Mouse (Mus musculus): Measurements from ENCODE around the gene Nat14. TPM values are rescaled to one million over a fixed set of nuclear protein-coding genes. Genes with fewer than 3 reads are reported as not detected.

Gene Nat14
- polyA plus RNA-seq, 1 experiment: 3.2 TPM

DNA sequence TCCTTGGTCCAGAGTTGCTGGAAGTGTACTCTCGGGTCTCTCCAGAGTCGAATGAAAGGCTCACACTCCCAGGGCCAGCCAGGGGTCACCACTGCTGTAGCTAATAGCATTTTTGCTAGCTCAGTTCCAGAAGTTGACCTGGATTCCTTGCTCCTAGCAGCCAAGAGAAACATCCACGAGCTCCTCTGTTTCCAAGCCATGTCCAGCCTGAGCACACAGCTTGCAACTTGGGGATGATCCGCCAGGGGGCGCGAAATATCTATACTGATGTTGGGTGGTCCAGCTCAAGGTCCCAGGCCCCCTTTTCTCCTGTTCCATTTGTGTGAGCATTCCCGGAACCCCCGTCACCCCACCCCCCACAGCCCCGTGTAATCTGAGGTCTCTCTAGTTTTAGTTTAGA, 10.3 kb upstream of the Nat14 start:
- WGBS: 59% methylated on average over 9 of the region's 9 CpGs
- Histone ChIP-seq H3K36me3 (ENCODE audit: control insufficient read depth, insufficient read depth, low read length) (no peaks in the 10 kb centered on the region), H3K27me3 (ENCODE audit: control insufficient read depth, insufficient read depth, low read length) (no peaks in the 10 kb centered on the region), H3K27ac (ENCODE audit: insufficient read depth, low read length) (no peak overlapping the region), H3K4me1 (ENCODE audit: control insufficient read depth, insufficient read depth, insufficient read length) (peaks cover 6% of the 10 kb centered on the region; the same call in 1 of the 2 replicates), H3K4me3 (ENCODE audit: extremely low read depth, insufficient read depth, insufficient read length) (no peak overlapping the region)
- DNase-seq (ENCODE audit: low read depth in 1 of 2, low spot score in 2 of 2): peak in 1 of 2 experiments; percentile 33
- no peak for TF ChIP-seq POLR2A (IDR thresholded peaks at IDR 0.05; ENCODE audit: low read depth, low read length)
- peak; percentile 29; the same call in 1 of the 2 replicates for TF ChIP-seq CTCF (IDR thresholded peaks at IDR 0.05; ENCODE audit: extremely low read depth, insufficient read depth, insufficient read length, insufficient replicate concordance)

DNA sequence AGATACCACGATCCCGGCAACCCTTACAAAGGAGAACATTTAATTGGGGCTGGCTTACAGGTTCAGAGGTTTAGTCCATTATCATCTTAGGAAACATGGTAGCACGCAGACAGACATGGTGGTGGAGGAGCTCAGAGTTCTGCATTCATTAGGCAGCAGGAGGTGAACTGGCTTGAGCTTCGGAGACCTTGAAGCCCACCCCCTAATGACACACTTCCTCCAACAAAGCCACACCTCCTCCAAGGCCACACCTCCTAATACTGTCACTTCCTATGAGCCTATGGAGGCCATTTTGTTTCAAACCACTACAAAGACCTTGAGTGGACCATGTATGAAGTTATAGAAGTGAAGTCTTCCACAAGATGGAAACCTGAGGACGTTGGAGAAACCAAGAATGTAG, 9.6 kb upstream of the Nat14 start:
- no peaks in the 10 kb centered on the region for H3K36me3 ChIP-seq (ENCODE audit: control insufficient read depth, insufficient read depth, low read length)
- H3K27ac ChIP-seq (ENCODE audit: insufficient read depth, low read length): no peak overlapping the region
- H3K4me1 ChIP-seq (ENCODE audit: control insufficient read depth, insufficient read depth, insufficient read length): peaks cover 6% of the 10 kb centered on the region; the same call in 1 of the 2 replicates
- 79% methylated on average over 5 of the region's 5 CpGs for WGBS
- DNase-seq (ENCODE audit: low read depth in 1 of 2, low spot score in 2 of 2): no peak
- TF ChIP-seq CTCF (IDR thresholded peaks at IDR 0.05; ENCODE audit: extremely low read depth, insufficient read depth, insufficient read length, insufficient replicate concordance) (no peak), POLR2A (IDR thresholded peaks at IDR 0.05; ENCODE audit: low read depth, low read length) (no peak)
- H3K27me3 ChIP-seq (ENCODE audit: control insufficient read depth, insufficient read depth, low read length): no peaks in the 10 kb centered on the region
- no peak overlapping the region for H3K4me3 ChIP-seq (ENCODE audit: extremely low read depth, insufficient read depth, insufficient read length)

DNA sequence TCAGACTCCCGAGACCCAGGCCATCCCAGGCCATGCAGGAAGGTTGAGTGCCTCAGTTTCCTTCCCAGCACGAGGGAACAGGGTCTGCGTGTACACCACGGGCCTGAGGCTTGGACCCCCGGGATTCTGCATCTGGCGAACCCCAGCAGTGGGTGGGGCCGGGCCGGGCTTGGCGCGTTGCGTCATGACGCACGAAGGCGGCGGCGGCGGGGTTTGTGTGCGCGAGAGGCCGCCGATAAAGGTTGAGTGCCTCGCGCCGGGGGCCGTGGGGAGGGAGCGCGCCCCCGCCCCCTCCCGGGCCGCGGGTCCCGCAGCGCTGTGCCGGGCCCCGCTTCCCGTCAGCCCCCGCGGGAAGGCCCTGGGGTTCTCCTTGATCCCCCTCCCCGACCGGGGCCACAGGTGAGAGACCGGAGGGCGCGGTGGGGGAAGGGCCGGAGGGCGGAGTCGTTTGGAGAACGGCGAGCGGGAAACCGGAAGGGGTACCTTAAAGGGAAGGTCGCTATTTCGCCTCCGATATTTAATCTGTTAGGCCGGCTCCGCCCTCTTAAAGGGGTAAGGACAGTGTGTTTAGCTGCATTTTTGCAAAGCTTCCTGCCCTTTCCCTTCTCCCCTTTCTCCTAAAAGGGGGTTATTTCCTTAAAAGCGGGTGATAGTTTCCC, 6.7 kb upstream of the Nat14 start, which contains the start of gene Zfp628:
TSS of gene Zfp628 (plus strand) at position 211 of the 659 bp plus-strand sequence.
- Histone ChIP-seq H3K27ac (ENCODE audit: insufficient read depth, low read length) (peak within 1 kb of the TSS; percentile 82), H3K4me3 (ENCODE audit: extremely low read depth, insufficient read depth, insufficient read length) (peak within 1 kb of the TSS; percentile 91), H3K36me3 (ENCODE audit: control insufficient read depth, insufficient read depth, low read length) (peaks cover 20% of the 10 kb centered on the region), H3K4me1 (ENCODE audit: control insufficient read depth, insufficient read depth, insufficient read length) (peaks cover 6% of the 10 kb centered on the region; the same call in 1 of the 2 replicates), H3K27me3 (ENCODE audit: control insufficient read depth, insufficient read depth, low read length) (no peaks in the 10 kb centered on the region)
- peak; percentile 87 to 89 for DNase-seq (ENCODE audit: low read depth in 1 of 2, low spot score in 2 of 2)
- peak; percentile 67 for TF ChIP-seq POLR2A (IDR thresholded peaks at IDR 0.05; ENCODE audit: low read depth, low read length)
- TF ChIP-seq CTCF (IDR thresholded peaks at IDR 0.05; ENCODE audit: extremely low read depth, insufficient read depth, insufficient read length, insufficient replicate concordance): no peak
- 1% methylated on average over 56 of the region's 56 CpGs for WGBS

DNA sequence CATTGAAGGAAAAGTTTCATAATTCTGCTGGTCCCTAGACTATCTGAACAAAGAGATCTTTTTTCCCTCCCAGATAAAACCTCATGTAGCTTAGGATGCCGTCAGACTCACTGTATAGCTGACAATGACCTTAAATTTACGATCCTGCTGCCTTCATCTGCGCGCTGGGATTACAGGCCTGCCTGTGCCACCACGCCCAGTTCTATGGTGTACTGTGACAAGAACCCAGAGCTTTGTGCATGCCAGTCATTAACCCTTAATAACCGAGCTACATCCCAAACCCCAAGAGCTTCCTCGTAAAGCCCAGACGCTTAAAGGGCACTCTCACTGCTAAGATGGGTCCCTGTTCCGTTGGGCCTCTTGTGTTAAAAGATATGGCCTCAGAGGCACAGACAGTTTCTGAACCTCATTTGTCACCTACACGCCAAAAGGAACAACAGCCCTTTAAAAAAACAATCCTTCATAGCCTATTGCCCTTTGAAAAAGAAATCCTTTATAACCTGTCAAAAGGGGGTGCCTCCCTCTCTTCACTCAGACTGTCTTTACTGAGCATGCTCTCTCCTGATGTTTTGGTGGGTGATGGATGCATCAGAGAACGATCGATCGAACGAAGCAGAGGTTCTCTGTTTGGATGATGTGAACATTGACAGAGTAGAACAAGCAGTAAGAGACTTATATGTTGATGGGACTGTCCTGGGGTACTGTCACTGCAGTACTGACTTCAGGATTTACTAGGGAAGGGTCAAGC, 6.0 kb upstream of the Nat14 start:
- DNase-seq (ENCODE audit: low read depth in 1 of 2, low spot score in 2 of 2): no peak
- Histone ChIP-seq H3K36me3 (ENCODE audit: control insufficient read depth, insufficient read depth, low read length) (peaks cover 26% of the 10 kb centered on the region), H3K27ac (ENCODE audit: insufficient read depth, low read length) (no peak overlapping the region; the same call in 1 of the 2 replicates), H3K4me1 (ENCODE audit: control insufficient read depth, insufficient read depth, insufficient read length) (peaks cover 6% of the 10 kb centered on the region; the same call in 1 of the 2 replicates), H3K4me3 (ENCODE audit: extremely low read depth, insufficient read depth, insufficient read length) (peak overlapping the region; percentile 91), H3K27me3 (ENCODE audit: control insufficient read depth, insufficient read depth, low read length) (no peaks in the 10 kb centered on the region)
- WGBS: 17% methylated on average over 14 of the region's 14 CpGs
- TF ChIP-seq POLR2A (IDR thresholded peaks at IDR 0.05; ENCODE audit: low read depth, low read length): no peak

DNA sequence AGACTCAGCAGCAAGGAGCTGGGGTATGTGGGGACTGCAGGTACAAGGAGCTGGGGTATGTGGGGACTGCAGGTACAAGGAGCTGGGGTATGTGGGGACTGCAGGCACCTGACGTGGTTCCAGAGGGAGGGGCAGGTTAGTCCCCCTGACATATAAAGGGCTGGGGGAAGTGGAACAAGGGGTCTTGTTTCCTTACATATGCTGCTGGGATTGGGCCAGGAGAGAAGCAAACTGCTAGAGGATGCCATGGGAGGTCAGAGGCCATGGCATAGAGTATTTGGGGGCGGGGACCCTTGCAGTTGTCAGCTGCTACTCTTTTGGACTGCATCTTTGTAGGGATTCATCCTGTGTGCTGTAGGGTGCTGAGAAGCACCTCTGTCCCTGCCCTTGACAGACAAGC, 4.3 kb upstream of the Nat14 start:
- TF ChIP-seq POLR2A (IDR thresholded peaks at IDR 0.05; ENCODE audit: low read depth, low read length) (no peak), CTCF (IDR thresholded peaks at IDR 0.05; ENCODE audit: extremely low read depth, insufficient read depth, insufficient read length, insufficient replicate concordance) (no peak)
- Histone ChIP-seq H3K4me3 (ENCODE audit: extremely low read depth, insufficient read depth, insufficient read length) (no peak overlapping the region), H3K27ac (ENCODE audit: insufficient read depth, low read length) (no peak overlapping the region), H3K36me3 (ENCODE audit: control insufficient read depth, insufficient read depth, low read length) (peaks cover 27% of the 10 kb centered on the region), H3K27me3 (ENCODE audit: control insufficient read depth, insufficient read depth, low read length) (no peaks in the 10 kb centered on the region), H3K4me1 (ENCODE audit: control insufficient read depth, insufficient read depth, insufficient read length) (peaks cover 6% of the 10 kb centered on the region; the same call in 1 of the 2 replicates)
- 94% methylated on average over 2 of the region's 2 CpGs for WGBS
- DNase-seq (ENCODE audit: low read depth in 1 of 2, low spot score in 2 of 2): no peak

DNA sequence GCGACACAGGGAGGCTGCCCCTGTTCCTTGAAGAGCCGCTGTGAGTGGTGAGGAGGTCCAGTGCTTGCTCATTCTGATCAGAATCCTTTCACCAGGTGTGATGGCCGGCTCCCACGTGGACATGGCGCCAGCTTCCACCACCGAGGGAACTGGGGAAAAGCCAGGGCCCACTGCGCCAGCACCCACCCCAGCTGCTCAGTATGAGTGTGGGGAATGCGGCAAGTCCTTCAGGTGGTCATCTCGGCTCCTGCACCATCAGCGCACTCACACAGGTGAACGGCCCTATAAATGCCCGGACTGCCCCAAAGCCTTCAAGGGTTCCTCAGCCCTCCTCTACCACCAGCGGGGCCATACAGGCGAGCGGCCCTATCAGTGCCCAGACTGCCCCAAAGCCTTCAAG, 3.1 kb upstream of the Nat14 start:
- no peak for TF ChIP-seq POLR2A (IDR thresholded peaks at IDR 0.05; ENCODE audit: low read depth, low read length)
- TF ChIP-seq CTCF (IDR thresholded peaks at IDR 0.05; ENCODE audit: extremely low read depth, insufficient read depth, insufficient read length, insufficient replicate concordance): no peak
- H3K4me1 ChIP-seq (ENCODE audit: control insufficient read depth, insufficient read depth, insufficient read length): peaks cover 16% of the 10 kb centered on the region; the same call in 1 of the 2 replicates
- peaks cover 6% of the 10 kb centered on the region for H3K27me3 ChIP-seq (ENCODE audit: control insufficient read depth, insufficient read depth, low read length)
- no peak for DNase-seq (ENCODE audit: low read depth in 1 of 2, low spot score in 2 of 2)
- no peak overlapping the region for H3K4me3 ChIP-seq (ENCODE audit: extremely low read depth, insufficient read depth, insufficient read length)
- WGBS: 96% methylated on average over 15 of the region's 15 CpGs
- H3K27ac ChIP-seq (ENCODE audit: insufficient read depth, low read length): no peak overlapping the region
- H3K36me3 ChIP-seq (ENCODE audit: control insufficient read depth, insufficient read depth, low read length): peaks cover 27% of the 10 kb centered on the region

Data from spleen, adult 2 months (tissue).